Mouse (Mus musculus) left cerebral cortex, adult 11 months (tissue): ENCODE data around the gene Kif19a.

ENCODE experiments used
- DNase-seq: peaks from one replicate; pipeline ENCODE4 v3.0.0; 2022; ENCODE audit warnings: low spot score

Gene Kif19a

GRCm38 (mm10) chr11:114764820-114765818 lies at the start of gene Kif19a:
Gene Kif19a, plus strand, starts transcription at chr11:114765388.
- DNase-seq, result no peak

GRCm38 (mm10) chr11:114715531-114715930 lies 49.7 kb upstream of the Kif19a start:
- no peak for DNase-seq

GRCm38 (mm10) chr11:114720535-114720934 lies 44.7 kb upstream of the Kif19a start:
- no peak for DNase-seq

DNA sequence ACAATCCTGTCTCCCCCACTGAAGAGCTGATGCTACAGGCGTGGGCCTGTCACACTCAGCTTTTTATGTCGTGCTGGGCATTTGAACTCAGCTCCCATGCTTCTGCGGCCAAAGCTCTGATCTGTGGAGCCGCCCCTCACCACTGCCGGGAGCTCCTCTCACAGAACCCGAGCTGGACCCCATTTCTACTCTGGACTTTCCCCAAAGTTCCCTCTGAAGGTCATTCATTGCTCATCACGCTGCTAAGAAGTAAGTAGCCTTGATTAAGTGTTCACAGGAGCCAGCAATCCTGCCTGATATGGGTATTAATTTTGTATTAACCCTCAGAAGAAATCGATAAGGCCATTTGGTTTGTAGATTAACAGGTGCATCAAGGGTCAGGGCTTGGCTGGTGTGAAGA lies 42.8 kb upstream of the Kif19a start:
- DNase-seq, result no peak

DNA sequence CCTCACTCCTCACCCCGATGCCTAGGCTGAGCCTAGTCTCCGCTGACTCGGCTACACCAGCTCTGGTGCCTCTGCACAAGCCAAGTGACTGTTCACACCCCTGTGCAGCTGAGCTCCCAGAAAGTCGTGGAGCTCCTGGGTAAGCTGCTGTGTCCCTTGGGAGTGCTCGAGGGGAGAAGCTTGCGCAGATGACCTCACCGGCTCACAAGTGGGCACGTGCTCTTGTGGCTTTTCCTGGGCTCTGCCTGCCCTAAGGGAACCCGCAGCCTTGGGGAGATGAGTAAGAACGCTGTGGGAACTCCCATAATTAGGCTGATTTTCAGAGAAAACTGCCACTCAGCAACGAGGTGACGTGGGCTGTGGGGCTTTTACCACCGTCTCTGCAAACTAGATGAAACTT lies 42.2 kb upstream of the Kif19a start:
- DNase-seq, result no peak

DNA sequence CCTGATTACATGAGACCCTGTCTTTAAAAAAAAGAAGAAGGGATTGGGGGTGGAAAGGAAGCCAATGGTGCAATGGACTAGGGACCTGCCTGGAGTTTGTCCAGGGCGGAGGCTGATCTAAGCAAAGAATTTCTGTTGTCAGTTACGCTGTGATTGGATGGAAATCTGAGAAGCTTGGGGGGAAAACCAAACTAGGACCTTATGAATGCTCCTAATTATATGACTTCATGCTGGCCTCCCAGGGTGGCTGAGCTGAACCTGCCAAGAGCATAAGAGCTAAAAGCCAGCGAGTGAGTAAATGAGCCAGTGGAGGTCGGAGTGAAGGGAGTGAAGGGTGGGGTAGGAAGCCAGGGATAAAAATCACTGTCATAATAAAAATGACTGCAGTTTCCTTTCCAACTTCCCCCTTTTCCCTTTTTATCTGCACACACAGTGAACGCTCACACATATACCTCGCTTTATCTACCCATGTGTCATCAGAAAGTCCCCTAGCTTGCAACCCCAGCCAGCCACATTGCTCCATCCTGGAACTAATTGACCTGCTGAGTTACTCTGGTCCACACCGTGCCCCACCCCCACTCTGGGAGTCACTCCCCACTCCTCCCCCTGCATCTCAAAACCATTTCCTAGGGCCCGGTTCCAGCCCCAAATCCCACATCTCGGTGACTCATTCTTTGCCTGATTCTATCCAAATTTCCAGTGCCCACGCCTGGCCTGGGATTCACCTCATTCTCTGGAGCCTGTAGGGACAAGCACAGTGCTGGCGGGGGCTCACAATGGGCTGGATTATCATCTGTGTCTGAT lies 40.2 kb upstream of the Kif19a start:
- no peak for DNase-seq

GRCm38 (mm10) chr11:114726965-114727825 lies 38.0 kb upstream of the Kif19a start, which contains the start of gene Dnaic2:
Gene Dnaic2, plus strand, starts transcription at chr11:114727408.
- DNase-seq, result no peak

DNA sequence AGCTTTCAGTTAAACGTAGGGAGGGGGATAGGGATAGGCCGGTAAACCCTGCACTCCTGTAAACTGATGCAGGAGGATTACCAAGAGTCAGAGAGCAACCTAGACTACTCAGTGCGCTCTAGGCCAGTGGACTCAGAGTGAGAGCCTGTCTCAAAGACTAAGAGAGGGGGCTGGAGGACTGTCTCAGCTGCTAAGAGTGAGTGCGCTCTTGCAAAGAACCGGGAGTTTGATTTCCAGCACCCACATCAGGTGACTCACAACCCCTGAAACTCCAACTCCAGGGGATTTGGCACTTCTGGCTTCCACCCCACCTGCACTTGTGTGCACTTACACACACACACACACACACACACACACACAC lies 37.4 kb upstream of the Kif19a start:
- DNase-seq, result no peak

DNA sequence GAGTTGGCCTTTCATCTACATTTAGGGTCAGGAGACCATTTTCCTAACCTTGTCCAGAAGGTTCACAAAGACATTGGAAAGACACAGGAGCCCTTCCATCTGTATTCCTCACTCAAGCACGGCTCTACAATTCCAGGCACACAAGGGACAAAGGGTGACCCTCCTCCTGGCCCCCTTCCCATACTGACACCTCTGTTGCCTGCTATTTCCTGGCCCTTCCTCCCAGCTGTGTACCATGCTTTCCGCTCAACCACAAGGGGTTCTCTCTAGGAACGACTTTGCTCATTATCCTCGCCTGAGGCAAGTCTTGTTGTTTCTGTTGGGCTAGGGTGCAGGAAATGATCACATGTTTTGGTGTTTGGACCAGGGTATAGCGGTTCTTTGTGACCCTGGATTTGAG lies 36.9 kb upstream of the Kif19a start:
- no peak for DNase-seq

GRCm38 (mm10) chr11:114729832-114730363 lies 35.3 kb upstream of the Kif19a start:
- no peak for DNase-seq

- DNase-seq, result no peak
These were observed 33.5 kb upstream of the Kif19a start for GRCm38 (mm10) chr11:114731711-114732110.

DNA sequence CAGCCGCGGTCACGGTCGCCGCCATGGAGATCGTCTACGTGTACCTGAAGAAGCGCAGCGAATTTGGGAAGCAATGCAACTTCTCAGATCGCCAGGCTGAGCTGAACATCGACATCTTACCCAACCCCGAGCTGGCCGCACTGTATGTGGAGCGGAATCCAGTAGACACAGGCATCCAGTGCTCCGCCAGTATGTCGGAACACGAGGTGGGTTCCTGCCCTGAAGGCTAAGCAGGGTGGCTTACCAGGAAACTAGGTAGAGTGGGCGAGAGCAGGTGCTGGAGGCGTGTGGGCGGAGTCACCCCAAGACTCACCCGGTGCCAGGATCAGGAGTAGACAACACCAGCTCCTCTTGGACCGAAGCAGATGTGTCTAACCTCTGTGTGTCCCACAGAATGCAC lies 32.3 kb upstream of the Kif19a start:
- DNase-seq, result no peak

GRCm38 (mm10) chr11:114736111-114736510 lies 29.1 kb upstream of the Kif19a start:
- no peak for DNase-seq

DNA sequence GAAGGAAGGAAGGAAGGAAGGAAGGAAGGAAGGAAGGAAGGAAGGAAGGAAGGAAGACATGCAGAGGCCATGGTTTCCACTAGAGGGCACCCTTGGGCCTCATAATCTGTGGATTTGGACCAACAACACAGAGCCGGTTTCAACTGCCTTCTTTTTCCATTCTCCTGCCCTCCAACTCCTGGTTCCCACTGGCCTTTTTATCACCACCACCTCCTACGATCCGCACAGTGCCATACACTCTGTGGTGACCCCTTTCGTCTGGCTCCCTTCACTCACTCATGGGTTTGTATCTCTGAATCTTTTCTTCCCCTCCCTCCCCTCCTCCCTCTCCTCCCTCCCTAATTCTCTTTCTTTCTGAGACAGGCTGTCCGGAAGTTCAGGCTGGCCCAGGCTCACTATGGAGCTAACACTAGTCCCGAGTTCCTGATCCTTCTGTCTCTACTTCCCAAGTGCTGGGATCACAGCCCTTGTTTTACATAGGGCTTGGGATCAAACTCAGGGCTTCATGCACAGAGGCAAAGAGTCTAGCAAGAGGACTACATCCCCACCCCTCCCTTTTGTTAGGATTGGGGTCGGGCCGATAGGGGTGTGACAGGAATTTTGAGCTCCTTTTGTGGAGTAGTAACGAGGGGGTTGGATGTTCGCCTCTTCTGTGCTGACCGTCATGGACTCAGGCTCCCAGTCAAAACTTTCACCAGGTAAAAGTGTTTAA lies 28.1 kb upstream of the Kif19a start:
- no peak for DNase-seq

- DNase-seq, result no peak
These were observed 24.6 kb upstream of the Kif19a start for GRCm38 (mm10) chr11:114740598-114740997.

- no peak for DNase-seq
These were observed 23.7 kb upstream of the Kif19a start for GRCm38 (mm10) chr11:114741451-114741850.

GRCm38 (mm10) chr11:114745134-114745533 lies 20.1 kb upstream of the Kif19a start:
- DNase-seq, result peak; percentile 77

DNA sequence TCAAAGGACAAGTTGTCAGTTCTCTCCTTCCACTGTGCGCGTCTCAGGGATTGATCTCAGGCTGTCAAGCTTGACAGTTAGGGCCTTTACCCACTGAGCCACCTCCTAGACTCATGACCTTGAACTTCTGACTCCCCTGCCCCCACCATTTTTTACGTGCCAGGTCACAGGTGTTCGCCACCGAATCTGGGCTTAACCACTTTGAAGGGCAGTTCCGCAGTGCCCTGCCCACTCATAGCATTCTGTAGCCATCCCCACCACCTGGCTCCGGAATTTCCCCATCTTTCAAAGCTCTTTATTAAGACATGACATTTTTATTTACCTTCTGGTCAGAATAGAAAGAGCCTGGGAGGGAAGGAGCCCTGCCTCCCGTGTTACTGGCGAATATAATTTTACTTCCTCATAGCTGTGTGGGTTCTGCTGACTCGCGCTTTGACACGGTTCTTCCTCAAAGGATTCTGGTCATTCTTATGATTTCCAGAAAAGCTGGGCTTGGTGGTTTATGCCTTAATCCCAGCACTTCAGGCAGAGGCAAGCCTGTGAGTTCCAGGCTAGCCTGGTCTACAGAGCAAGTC lies 17.5 kb upstream of the Kif19a start:
- no peak for DNase-seq

GRCm38 (mm10) chr11:114769911-114770310 lies 4.7 kb downstream of the Kif19a start:
- DNase-seq, result no peak

DNA sequence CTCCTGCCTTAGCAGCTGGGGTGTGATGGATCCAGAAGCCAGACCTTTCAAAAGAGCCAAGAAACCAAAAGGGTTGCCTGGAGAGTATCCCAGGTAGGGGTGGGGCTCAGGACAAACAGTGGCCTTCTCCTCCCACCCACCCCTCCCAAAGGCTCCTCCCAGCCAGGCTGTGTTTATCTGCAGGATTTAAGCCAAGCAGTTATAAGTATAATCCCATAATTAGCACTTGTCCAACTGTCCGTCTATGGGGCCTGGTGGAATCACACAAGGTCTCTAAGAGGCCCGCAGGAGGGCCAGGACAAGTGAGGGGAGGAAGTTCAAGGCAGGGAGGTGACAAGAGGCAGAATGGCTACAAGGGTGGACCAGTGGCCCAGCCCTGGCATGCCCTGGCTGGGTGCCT lies 6.7 kb downstream of the Kif19a start:
- DNase-seq, result no peak

- no peak for DNase-seq
These were observed 14.9 kb downstream of the Kif19a start for GRCm38 (mm10) chr11:114780076-114780475.
